Mouse (Mus musculus) erythroid progenitor cell, adult 5-6 weeks (primary cell): Measurements from ENCODE around the gene F2rl3. TPM values are rescaled to one million over a fixed set of nuclear protein-coding genes. Genes with fewer than 3 reads are reported as not detected.

ENCODE experiments used
- ATAC-seq: replicated peaks from 2 replicates; pipeline ENCODE4 v1.8.0; 2016; ENCODE audit warnings: moderate number of reproducible peaks, mild to moderate bottlenecking, moderate TSS enrichment, inconsistent platforms; ENCODE audit not compliant: poor library complexity, low FRiP score, severe bottlenecking
- total RNA-seq, 2 experiments: library from RNA; stranded (forward) in 1 of 2; stranded (reverse) in 1 of 2; fragments of 150-400 nt in 1 of 2; fragments of 186-747, 209-891 nt in 1 of 2; gene quantifications; 2 replicates each; pipeline versions ENCODE4 v1.2.3 to v1.2.4; 2015 to 2017; ENCODE audit warnings: low replicate concordance in 2 of 2

Gene F2rl3
- total RNA-seq, 2 experiments from 2014 or later: not detected

GRCm38 (mm10) chr8:72760216-72760615 lies 1.5 kb upstream of the F2rl3 start:
- ATAC-seq: no peak

DNA sequence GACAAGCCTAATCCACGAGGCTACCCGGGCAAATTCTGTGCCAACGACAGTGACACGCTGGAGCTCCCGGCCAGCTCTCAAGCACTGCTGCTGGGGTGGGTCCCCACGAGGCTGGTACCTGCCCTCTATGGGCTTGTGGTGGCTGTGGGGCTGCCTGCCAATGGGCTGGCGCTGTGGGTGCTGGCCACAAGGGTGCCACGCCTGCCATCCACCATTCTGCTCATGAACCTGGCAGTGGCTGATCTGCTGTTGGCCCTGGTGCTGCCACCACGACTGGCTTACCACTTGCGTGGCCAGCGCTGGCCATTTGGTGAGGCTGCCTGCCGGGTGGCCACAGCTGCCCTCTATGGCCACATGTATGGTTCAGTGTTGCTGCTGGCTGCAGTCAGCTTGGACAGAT lies 626 bp downstream of the F2rl3 start:
- no peak for ATAC-seq

DNA sequence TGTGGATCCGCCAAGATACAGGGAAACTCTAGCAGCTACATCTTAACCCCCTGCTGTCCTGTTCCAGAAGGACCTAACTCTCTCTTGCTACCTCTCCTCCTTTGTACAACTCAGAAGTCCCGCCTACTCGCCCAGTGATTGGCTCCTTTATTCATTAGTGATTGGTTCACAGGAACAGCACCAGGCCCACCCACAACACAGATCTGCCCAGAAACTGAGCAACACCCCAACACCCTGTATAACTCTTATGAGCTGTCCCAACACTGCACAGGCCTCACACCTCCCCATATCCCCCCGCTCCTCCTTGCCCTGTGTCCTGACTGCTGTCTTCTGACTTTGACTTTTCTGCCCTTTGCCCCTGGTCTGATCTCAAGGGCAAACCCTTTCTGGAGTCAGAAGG lies 4.0 kb downstream of the F2rl3 start:
- ATAC-seq: no peak

GRCm38 (mm10) chr8:72766777-72767176 lies 5.1 kb downstream of the F2rl3 start:
- no peak for ATAC-seq

DNA sequence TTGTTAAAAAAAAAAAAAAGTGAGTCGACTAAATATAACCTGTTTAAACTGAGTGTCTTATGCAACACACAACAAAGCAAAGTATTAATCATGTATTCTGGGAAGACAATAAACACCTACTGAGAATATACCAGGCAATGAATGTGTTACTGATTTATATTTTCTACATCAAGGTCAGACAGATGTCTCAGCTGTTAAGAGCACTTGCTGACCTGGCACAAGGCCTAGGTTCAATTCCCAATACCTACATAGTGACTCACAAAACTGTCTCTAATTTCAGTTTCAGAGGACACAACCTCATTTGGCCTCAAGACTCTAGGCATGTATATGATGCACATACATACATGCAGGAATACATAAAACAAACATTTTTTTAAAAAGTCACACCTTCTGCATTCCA lies 16.1 kb downstream of the F2rl3 start:
- ATAC-seq: no peak

DNA sequence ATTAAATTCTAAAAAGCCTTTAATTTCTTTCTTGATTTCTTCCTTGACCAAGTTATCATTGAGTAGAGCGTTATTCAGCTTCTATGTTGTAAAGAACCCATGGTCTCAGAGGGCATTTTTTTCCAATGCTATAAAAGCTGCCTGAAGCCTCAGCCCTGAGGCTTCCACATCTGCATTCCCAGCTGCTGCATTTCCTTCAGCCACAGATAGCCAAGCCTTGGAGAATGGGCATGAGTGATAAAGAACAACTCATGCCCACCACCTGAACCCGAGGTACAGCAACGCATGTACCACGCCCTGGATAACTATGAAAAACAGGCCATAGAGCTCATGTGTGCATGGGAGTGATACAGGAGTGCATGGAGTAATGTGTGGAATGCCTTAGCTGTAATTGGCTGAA lies 19.0 kb downstream of the F2rl3 start:
- ATAC-seq: no peak

- no peak for ATAC-seq
Measured at GRCm38 (mm10) chr8:72801583-72801982, 39.9 kb downstream of the F2rl3 start.

- no peak for ATAC-seq
Measured at GRCm38 (mm10) chr8:72812690-72813089, 51.0 kb downstream of the F2rl3 start.

Other genes starting within 250 kb of the F2rl3 start
- 5.4 and 6.8 TPM in 2 replicates for gene Med26, start 213.6 kb upstream of the F2rl3 start, total RNA-seq (2015; ENCODE audit: low replicate concordance)
- gene Med26, start 213.6 kb upstream of the F2rl3 start, total RNA-seq (2017; ENCODE audit: low replicate concordance): 7.3 and 8.7 TPM in 2 replicates
- gene Smim7, start 190.8 kb upstream of the F2rl3 start, total RNA-seq (2015; ENCODE audit: low replicate concordance): 18.4 and 20.2 TPM in 2 replicates
- 11.6 and 22.6 TPM in 2 replicates for gene Smim7, start 190.8 kb upstream of the F2rl3 start, total RNA-seq (2017; ENCODE audit: low replicate concordance)
- gene Tmem38a, start 189.8 kb upstream of the F2rl3 start, total RNA-seq (2015; ENCODE audit: low replicate concordance): not detected in 2 replicates
- gene Tmem38a, start 189.8 kb upstream of the F2rl3 start, total RNA-seq (2017; ENCODE audit: low replicate concordance): not detected in 2 replicates
- 8.3 TPM in 1 of 2 replicates, not detected in the other for gene Nwd1, start 115.2 kb upstream of the F2rl3 start, total RNA-seq (2015; ENCODE audit: low replicate concordance)
- gene Nwd1, start 115.2 kb upstream of the F2rl3 start, total RNA-seq (2017; ENCODE audit: low replicate concordance): 0.51 TPM in 1 of 2 replicates, not detected in the other
- gene Sin3b, start 38.6 kb upstream of the F2rl3 start, total RNA-seq (2015; ENCODE audit: low replicate concordance): 13.8 and 26.3 TPM in 2 replicates
- 19.5 and 34.8 TPM in 2 replicates for gene Sin3b, start 38.6 kb upstream of the F2rl3 start, total RNA-seq (2017; ENCODE audit: low replicate concordance)